Mouse (Mus musculus) kidney, postnatal 0 days (tissue): ENCODE results near the gene Coq5. TPM values are rescaled to one million over a fixed set of nuclear protein-coding genes. Genes with fewer than 3 reads are reported as not detected.

Source experiments
- ATAC-seq: fragments of 200-750 bp; cut with Nextera tagmentation; replicated peaks from 2 replicates; pipeline ENCODE4 v1.8.0; 2017; ENCODE audit warnings: low read depth, moderate number of reproducible peaks, moderate TSS enrichment, moderate library complexity; ENCODE audit not compliant: low FRiP score
- DNase-seq: peaks from one replicate; pipeline ENCODE4 v3.0.0-alpha.2; 2016; ENCODE audit warnings: low spot score
- H3K27ac ChIP-seq: fragments of 300-500 bp; sonication (generic); 2 replicates; pipeline ENCODE4 v1.5.1; 2014; ENCODE audit warnings: mild to moderate bottlenecking
- H3K27me3 ChIP-seq: fragments of 300-500 bp; sonication (generic); 2 replicates; pipeline ENCODE4 v1.6.1; 2014; ENCODE audit warnings: low read length, mixed read lengths; ENCODE audit not compliant: insufficient read depth
- H3K36me3 ChIP-seq: fragments of 300-500 bp; sonication (generic); 2 replicates; pipeline ENCODE4 v1.6.1; 2014; ENCODE audit warnings: low read length, mixed read lengths; ENCODE audit not compliant: insufficient read depth
- H3K4me1 ChIP-seq: fragments of 300-500 bp; sonication (generic); replicated peaks from 2 replicates; pipeline ENCODE4 v1.6.1; 2014; ENCODE audit warnings: antibody characterized with exemption, low read length, mixed read lengths; ENCODE audit not compliant: insufficient read depth
- H3K4me2 ChIP-seq: fragments of 300-500 bp; sonication (generic); 2 replicates; pipeline ENCODE4 v1.6.1; 2014; ENCODE audit warnings: mild to moderate bottlenecking, low read length, moderate library complexity, mixed read lengths
- H3K4me3 ChIP-seq: fragments of 300-500 bp; sonication (generic); replicated peaks from 2 replicates; pipeline ENCODE4 v1.5.1; 2014; ENCODE audit warnings: low read depth, low read length
- H3K9ac ChIP-seq: fragments of 300-500 bp; sonication (generic); 2 replicates; pipeline ENCODE4 v1.6.1; 2014; ENCODE audit warnings: low read depth, low read length
- H3K9me3 ChIP-seq: fragments of 300-500 bp; sonication (generic); replicated peaks from 2 replicates; pipeline ENCODE4 v1.6.1; 2016; ENCODE audit warnings: low read length, inconsistent platforms, mixed read lengths
- CTCF ChIP-seq: IDR thresholded peaks from 2 replicates; pipeline ENCODE4 v1.5.1; 2016; ENCODE audit warnings: antibody characterized with exemption, low read depth, mild to moderate bottlenecking, moderate library complexity
- WGBS: fragments of 180-500 bp; shearing (Covaris S2); extraction: QIAGEN DNeasy Blood & Tissue Kit; methylation state at CpG from one replicate; pipeline ENCODE4 v1.1.7; 2014; 5-methylcytosine and 5-hydroxymethylcytosine counted together
- polyA plus RNA-seq: library from polyadenylated mRNA; unstranded; fragments of >200 nt; fragmentation: Nextera tagmentation; extraction: Ambion mirVana; gene quantifications from 2 replicates; pipeline ENCODE4 v1.2.1, GENCODE M21; 2015

The Coq5 gene
- polyA plus RNA-seq, 1 experiment from 2014 or later = 44.7 TPM

DNA sequence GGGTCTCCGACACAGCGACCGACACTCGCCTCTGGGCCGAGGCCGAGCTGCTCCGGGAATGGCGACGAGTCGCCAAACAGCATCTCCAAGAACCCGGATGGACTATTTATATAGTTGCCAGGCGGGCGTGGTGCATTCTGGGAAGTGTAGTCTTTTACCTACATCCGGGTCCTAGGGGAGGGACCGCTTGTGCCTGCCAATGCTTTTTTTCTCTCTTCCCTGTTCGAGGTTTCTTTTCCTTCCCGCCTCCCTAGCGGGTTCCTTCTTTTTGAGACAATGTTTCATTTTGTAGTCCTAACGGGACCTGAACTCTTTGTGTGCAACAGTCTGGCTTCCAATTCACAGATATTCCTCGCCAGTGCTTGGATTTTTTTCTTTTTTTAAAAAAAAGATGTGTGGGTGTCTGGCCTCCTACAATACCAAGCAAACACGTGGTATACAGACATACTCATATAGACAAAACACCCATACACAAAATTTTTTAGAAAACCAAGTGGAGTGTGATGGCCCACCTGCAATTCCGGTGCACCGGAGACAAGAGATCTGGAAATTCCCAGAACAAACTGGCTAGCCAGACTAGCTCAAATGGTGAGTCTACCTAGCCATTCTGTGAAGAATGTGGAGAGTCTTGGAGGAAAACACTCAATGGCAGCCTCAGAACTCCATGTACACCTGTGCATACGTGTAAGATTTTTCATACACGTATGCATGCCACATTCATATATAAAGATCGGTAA, 6.5 kb upstream of the Coq5 start, which contains the start of gene Rnf10:
Rnf10 (minus strand) TSS at position 87 of the 737 bp plus-strand sequence.
- peak within 1 kb of the TSS; percentile 87 for H3K27ac ChIP-seq
- H3K36me3 ChIP-seq = no peaks in the 10 kb centered on the region
- TF ChIP-seq CTCF = no peak
- H3K27me3 ChIP-seq = no peaks in the 10 kb centered on the region
- peak within 1 kb of the TSS; percentile 99 for H3K9ac ChIP-seq
- H3K9me3 ChIP-seq = no peaks in the 10 kb centered on the region
- peak; percentile 98 for DNase-seq
- ATAC-seq = peak; percentile 90
- peaks cover 15% of the 10 kb centered on the region for H3K4me1 ChIP-seq
- peak within 1 kb of the TSS; percentile 80 for H3K4me2 ChIP-seq
- WGBS = 12% methylated on average over 26 of the region's 26 CpGs
- peak within 1 kb of the TSS; percentile 99 for H3K4me3 ChIP-seq

DNA sequence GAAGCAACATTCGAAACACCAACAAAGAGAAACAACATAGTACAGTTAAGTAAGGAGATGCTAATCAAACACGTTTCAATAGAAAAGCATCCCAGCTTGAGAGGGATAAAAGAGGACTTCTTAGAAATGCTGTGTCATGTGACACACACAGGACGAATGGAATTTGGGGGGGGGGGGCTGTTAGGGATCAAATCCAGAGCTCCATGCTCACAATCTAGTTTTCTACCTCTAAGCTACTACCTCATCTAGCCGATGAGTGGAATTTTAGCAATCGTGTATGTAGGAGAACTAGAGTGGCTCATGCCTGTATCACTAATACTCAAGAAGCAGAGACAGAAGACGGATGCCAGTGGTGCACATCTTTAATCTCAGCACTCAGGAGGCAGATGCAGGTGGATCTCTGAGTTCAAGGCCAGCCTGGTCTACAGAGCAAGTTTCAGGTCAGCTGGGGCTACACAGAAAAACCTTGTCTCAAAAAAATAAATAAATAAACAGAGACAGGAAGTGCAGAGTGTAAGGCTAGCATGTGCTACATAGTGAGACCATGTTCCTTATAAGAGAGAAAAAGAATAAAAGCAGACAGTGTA, 5.8 kb upstream of the Coq5 start:
- no peaks in the 10 kb centered on the region for H3K36me3 ChIP-seq
- H3K27ac ChIP-seq = no peak overlapping the region
- WGBS = 78% methylated on average over 6 of the region's 6 CpGs
- no peaks in the 10 kb centered on the region for H3K27me3 ChIP-seq
- H3K4me2 ChIP-seq = no peak overlapping the region
- ATAC-seq (no peak), DNase-seq (no peak)
- peaks cover 15% of the 10 kb centered on the region for H3K4me1 ChIP-seq
- TF ChIP-seq CTCF = no peak
- H3K4me3 ChIP-seq = no peak overlapping the region
- H3K9me3 ChIP-seq = no peaks in the 10 kb centered on the region
- H3K9ac ChIP-seq = no peak overlapping the region

DNA sequence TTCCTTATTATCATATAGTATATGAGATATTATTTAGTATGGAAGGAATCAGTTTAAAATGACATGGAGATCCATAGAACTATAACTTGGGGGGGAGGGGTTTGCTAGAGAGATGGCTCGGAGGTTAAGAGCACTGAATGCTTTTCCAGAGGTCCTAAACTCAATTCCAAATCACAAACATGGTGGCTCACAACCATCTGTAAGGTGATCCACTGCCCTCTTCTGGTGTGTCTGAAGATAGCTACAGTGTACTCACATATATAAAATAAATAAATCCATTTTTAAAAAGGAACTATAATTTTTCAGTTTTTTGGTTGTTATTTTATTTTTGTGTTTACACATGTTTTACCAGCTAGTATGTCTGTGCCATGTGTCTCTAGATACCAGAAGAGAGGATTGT, 5.1 kb upstream of the Coq5 start:
- no peak for ATAC-seq
- Histone ChIP-seq H3K9ac (no peak overlapping the region), H3K27me3 (no peaks in the 10 kb centered on the region), H3K4me1 (peaks cover 12% of the 10 kb centered on the region), H3K9me3 (no peaks in the 10 kb centered on the region), H3K36me3 (no peaks in the 10 kb centered on the region), H3K4me3 (no peak overlapping the region), H3K27ac (no peak overlapping the region), H3K4me2 (no peak overlapping the region)
- 78% methylated on average over 1 of the region's 1 CpGs for WGBS
- no peak for DNase-seq
- TF ChIP-seq CTCF = peak; percentile 31; the same call in 1 of the 2 replicates

DNA sequence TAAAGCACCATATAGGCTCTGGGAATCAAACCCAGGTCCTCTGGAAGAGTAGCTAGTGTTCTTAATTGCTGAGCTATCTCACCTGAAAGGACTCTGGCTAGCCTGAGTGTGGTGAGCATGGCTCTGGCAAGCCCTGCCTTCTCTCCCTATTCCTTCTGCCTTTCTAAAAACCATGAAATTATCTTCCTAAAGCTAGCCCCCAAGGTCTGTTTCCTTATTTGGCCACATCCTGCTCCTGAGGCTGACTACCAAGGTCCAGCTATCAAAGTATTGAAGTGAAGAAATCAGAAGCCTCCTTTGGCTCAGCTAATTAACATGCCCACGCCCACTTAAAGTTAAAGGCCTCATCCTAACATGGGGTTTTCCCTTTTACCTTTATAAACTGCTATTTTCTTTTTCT, 4.7 kb upstream of the Coq5 start:
- Histone ChIP-seq H3K27ac (no peak overlapping the region), H3K27me3 (no peaks in the 10 kb centered on the region), H3K9ac (no peak overlapping the region), H3K4me1 (peaks cover 12% of the 10 kb centered on the region), H3K9me3 (no peaks in the 10 kb centered on the region), H3K4me3 (no peak overlapping the region), H3K4me2 (no peak overlapping the region), H3K36me3 (no peaks in the 10 kb centered on the region)
- 97% methylated on average over 1 of the region's 1 CpGs for WGBS
- no peak for TF ChIP-seq CTCF
- ATAC-seq = no peak
- DNase-seq = no peak

DNA sequence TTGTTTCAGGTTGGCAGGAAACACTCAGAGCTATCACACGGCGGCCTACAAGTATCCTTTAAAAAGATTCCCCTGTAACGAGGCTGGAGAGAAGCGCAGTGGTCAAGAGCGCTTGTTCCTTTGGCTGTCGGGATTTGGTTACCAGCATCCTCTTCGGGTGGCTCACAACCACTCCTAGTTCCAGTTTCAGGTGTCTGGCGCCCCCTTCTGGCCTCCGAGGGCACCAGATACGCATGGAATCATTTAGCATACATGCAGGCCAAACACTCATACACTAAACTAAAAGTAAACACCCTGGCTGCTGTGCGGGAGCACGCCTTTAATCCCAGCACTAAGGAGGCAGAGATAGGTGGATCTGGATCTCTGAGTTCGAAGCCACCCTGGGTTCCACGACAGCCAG, 3.5 kb upstream of the Coq5 start:
- ATAC-seq (no peak), DNase-seq (no peak)
- no peaks in the 10 kb centered on the region for H3K36me3 ChIP-seq
- 43% methylated on average over 14 of the region's 14 CpGs for WGBS
- H3K4me1 ChIP-seq = peaks cover 4% of the 10 kb centered on the region
- H3K4me3 ChIP-seq = no peak overlapping the region
- no peak overlapping the region for H3K9ac ChIP-seq
- H3K27ac ChIP-seq = no peak overlapping the region
- no peaks in the 10 kb centered on the region for H3K27me3 ChIP-seq
- peak; percentile 64 for TF ChIP-seq CTCF
- no peak overlapping the region for H3K4me2 ChIP-seq
- no peaks in the 10 kb centered on the region for H3K9me3 ChIP-seq

DNA sequence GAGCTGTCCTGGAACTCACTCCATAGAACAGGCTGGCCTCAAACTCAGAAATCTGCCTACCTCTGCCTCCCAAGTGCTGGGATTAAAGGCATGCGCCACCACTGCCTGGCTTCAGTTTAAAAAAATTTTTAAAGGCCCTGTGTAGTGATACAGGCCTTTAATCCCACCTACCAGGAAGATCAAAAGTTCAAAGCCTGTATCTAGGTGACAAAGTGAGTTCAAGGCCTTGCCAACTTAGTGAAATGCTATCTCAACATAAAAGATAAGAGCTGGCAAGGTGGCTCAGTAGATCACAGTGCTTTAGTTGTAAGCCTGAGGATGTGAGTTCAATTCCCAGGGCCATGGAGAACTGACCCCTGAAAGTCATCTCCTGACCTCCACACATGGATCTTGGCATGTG, 1.4 kb upstream of the Coq5 start:
- no peak overlapping the region for H3K9ac ChIP-seq

More for the DNA sequence above, 1.4 kb upstream of the Coq5 start:
- Histone ChIP-seq H3K36me3 (no peaks in the 10 kb centered on the region), H3K9me3 (no peaks in the 10 kb centered on the region), H3K4me1 (no peaks in the 10 kb centered on the region; the same call in 1 of the 2 replicates), H3K4me2 (no peak overlapping the region), H3K27me3 (no peaks in the 10 kb centered on the region), H3K27ac (no peak overlapping the region), H3K4me3 (no peak overlapping the region)
- TF ChIP-seq CTCF = no peak
- WGBS = 69% methylated on average over 1 of the region's 1 CpGs
- DNase-seq (no peak), ATAC-seq (no peak)
